Mouse (Mus musculus) lung, embryonic 14.5 days (tissue): Measurements from ENCODE around the gene Spag5. TPM values are rescaled to one million over a fixed set of nuclear protein-coding genes. Genes with fewer than 3 reads are reported as not detected.

Experiments
- ATAC-seq: fragments of 200-750 bp; cut with Nextera tagmentation; 2 replicates; pipeline ENCODE4 v1.8.0; 2017; ENCODE audit warnings: mild to moderate bottlenecking, moderate TSS enrichment, moderate library complexity; ENCODE audit not compliant: insufficient read depth
- DNase-seq: peaks from one replicate; pipeline ENCODE4 v3.0.0-alpha.2; 2015
- H3K27ac ChIP-seq: fragments of 300-500 bp; sonication (generic); 2 replicates; pipeline ENCODE4 v1.5.1; 2014; ENCODE audit warnings: low read depth, mild to moderate bottlenecking, moderate library complexity
- H3K27me3 ChIP-seq: fragments of 300-500 bp; sonication (generic); 2 replicates; pipeline ENCODE4 v1.6.1; 2014; ENCODE audit warnings: low read length, control low read depth; ENCODE audit not compliant: insufficient read depth
- H3K36me3 ChIP-seq: fragments of 300-500 bp; sonication (generic); 2 replicates; pipeline ENCODE4 v1.6.1; 2014; ENCODE audit warnings: control low read depth; ENCODE audit not compliant: insufficient read depth
- H3K4me1 ChIP-seq: fragments of 300-500 bp; sonication (generic); 2 replicates; pipeline ENCODE4 v1.6.1; 2014; ENCODE audit warnings: antibody characterized with exemption, control low read depth; ENCODE audit not compliant: insufficient read depth
- H3K4me2 ChIP-seq: fragments of 300-500 bp; sonication (generic); 2 replicates; pipeline ENCODE4 v1.6.1; 2014; ENCODE audit warnings: mild to moderate bottlenecking
- H3K4me3 ChIP-seq: fragments of 300-500 bp; sonication (generic); 2 replicates; pipeline ENCODE4 v1.5.1; 2014; ENCODE audit warnings: low read depth, low read length
- H3K9ac ChIP-seq: fragments of 300-500 bp; sonication (generic); 2 replicates; pipeline ENCODE4 v1.6.1; 2014
- H3K9me3 ChIP-seq: fragments of 300-500 bp; sonication (generic); 2 replicates; pipeline ENCODE4 v1.6.1; 2016; ENCODE audit warnings: low read depth, low read length, control low read depth
- CTCF ChIP-seq: IDR thresholded peaks from 2 replicates; pipeline ENCODE4 v1.5.1; 2016; ENCODE audit warnings: antibody characterized with exemption, low read depth
- WGBS: fragments of 180-500 bp; shearing (Covaris S2); extraction: QIAGEN DNeasy Blood & Tissue Kit; methylation state at CpG from one replicate; pipeline ENCODE4 v1.1.7; 2014; 5-methylcytosine and 5-hydroxymethylcytosine counted together
- polyA plus RNA-seq: library from polyadenylated mRNA; unstranded; fragments of >200 nt; fragmentation: Nextera tagmentation; extraction: Ambion mirVana; gene quantifications from 2 replicates; pipeline ENCODE4 v1.2.1, GENCODE M21; 2014

Gene Spag5
- polyA plus RNA-seq, 1 experiment from 2014 or later: 59.8 TPM

DNA sequence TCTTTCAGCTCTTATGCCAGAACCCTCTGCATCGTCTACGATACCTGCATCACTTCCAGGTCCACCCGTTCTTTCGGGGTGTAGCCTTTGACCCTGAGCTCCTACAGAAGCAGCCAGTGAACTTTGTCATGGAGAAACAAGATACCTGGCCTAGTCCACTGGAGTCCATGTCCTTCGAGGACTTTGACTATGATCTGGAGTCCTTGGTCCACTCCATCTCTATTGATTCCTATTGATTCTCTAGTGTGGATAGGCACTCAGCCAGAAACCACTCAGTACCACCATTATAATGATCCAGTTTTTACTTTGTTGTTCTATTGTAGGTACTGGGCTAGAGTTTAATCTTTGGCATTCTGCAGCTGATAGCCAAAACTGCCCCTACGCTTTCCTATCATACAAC, 6.7 kb upstream of the Spag5 start:
- H3K27me3 ChIP-seq: no peaks in the 10 kb centered on the region
- H3K4me2 ChIP-seq: no peak overlapping the region
- H3K4me3 ChIP-seq: no peak overlapping the region
- DNase-seq: no peak
- no peak for TF ChIP-seq CTCF
- H3K27ac ChIP-seq: no peak overlapping the region
- H3K9ac ChIP-seq: no peak overlapping the region
- no peaks in the 10 kb centered on the region for H3K9me3 ChIP-seq
- H3K36me3 ChIP-seq: peaks cover 33% of the 10 kb centered on the region
- 91% methylated on average over 6 of the region's 6 CpGs for WGBS
- no peak for ATAC-seq
- H3K4me1 ChIP-seq: no peaks in the 10 kb centered on the region

DNA sequence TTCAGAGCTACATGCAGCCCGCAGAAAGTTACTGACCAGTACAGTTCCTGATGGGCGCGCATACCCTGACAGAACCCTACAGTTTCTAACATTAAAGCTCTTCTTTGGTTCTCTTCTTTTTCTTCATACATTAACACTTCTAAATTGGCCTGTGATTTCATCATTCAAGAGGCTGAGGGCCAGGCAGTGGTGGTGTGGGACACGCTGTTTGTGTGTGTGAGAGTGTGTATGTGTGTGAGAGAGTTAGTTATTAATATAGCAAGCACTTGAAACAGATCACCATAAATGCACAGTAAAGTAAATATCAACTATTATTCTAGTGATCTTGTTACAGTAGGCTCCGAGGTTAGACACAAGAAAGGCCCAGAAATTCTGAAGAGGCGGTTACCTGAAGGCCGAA, 412 bp upstream of the Spag5 start:
- Histone ChIP-seq H3K36me3 (peaks cover 29% of the 10 kb centered on the region), H3K4me2 (peak overlapping the region; percentile 76), H3K27ac (peak overlapping the region; percentile 60; the same call in 1 of the 2 replicates), H3K4me1 (no peaks in the 10 kb centered on the region), H3K9me3 (no peaks in the 10 kb centered on the region), H3K27me3 (no peaks in the 10 kb centered on the region), H3K4me3 (peak overlapping the region; percentile 87), H3K9ac (peak overlapping the region; percentile 83)
- no peak for TF ChIP-seq CTCF
- WGBS: 61% methylated on average over 7 of the region's 7 CpGs
- ATAC-seq: peak; percentile 42
- no peak for DNase-seq

DNA sequence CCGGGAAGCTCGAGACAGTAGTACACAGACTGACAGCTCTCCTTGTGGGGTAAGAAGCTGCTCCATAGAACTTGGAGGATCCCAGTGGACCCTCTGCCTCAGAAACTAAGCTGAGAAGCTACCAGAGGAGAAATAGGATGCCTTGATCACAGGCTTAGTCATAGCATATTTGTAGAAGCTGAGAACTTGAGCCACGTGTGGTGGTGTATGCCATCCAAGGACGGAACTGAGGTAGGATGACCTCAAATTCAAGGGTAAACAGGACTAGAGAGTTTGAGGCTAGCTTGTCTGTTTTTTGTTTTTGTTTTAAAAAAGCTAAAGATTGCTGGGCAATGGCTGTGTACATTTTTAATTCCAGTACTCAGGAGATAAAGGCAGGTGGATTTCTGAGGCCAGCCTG, 3.9 kb downstream of the Spag5 start:
- no peak overlapping the region for H3K4me3 ChIP-seq
- no peaks in the 10 kb centered on the region for H3K27me3 ChIP-seq
- TF ChIP-seq CTCF: no peak
- no peak overlapping the region for H3K27ac ChIP-seq
- ATAC-seq (no peak), DNase-seq (no peak)
- 90% methylated on average over 4 of the region's 4 CpGs for WGBS
- no peak overlapping the region for H3K9ac ChIP-seq
- no peaks in the 10 kb centered on the region for H3K4me1 ChIP-seq
- H3K36me3 ChIP-seq: peaks cover 66% of the 10 kb centered on the region
- no peak overlapping the region for H3K4me2 ChIP-seq
- H3K9me3 ChIP-seq: no peaks in the 10 kb centered on the region

DNA sequence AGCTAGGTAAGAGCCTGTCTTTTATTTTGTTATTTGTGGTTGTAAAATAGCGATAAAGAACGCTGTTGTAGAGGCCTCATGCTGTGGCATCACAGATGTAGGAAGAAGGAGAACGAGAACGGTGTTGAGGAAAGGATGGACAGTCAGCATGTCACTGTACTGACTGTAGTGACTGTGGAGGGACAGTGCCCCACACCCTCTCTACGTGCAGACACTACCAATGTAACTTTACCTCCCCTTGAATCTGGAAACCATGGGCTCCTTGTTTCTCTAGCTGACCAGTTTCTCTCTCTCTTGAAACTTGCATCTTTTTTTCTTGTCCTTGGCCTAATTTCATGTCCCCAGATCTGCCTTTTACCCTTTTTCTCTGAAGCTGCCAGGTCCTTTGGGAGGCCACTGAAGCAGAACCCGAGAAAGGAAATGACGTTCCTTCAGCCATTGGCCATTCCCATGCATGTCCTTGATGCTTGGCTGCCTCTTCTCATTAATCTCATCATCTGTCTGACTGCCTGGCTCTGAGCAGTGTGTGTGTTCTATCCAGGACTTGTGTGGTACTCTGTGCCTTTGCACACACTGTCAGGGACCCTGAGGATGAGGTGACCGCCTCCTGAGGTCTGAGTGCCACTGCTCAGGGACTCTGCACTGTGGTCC, 9.7 kb downstream of the Spag5 start:
- Histone ChIP-seq H3K27ac (no peak overlapping the region), H3K9me3 (no peaks in the 10 kb centered on the region), H3K27me3 (no peaks in the 10 kb centered on the region), H3K4me1 (no peaks in the 10 kb centered on the region), H3K9ac (no peak overlapping the region), H3K4me3 (no peak overlapping the region), H3K36me3 (peaks cover 87% of the 10 kb centered on the region), H3K4me2 (no peak overlapping the region)
- DNase-seq (no peak), ATAC-seq (no peak)
- no peak for TF ChIP-seq CTCF
- WGBS: 86% methylated on average over 8 of the region's 8 CpGs

DNA sequence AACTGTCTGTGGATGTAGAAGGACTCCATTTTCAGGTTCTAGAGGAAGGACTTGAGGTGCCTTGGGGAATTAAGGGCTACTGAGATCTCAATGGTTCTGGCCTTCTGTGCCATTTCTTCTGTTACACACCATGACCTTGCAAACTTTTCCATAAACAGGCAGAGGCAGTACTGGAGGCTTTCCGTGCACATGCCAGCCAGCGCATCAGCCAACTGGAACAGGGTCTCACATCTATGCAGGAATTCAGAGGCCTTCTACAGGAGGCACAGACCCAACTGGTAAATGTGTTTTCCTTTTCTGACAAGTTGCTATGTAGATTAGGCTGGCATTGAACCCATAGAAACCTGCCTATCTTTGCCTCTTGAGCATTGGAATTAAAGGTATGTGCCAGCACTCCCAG, 12.3 kb downstream of the Spag5 start:
- no peak for TF ChIP-seq CTCF
- Histone ChIP-seq H3K36me3 (peaks cover 92% of the 10 kb centered on the region), H3K4me2 (no peak overlapping the region), H3K9ac (no peak overlapping the region), H3K9me3 (no peaks in the 10 kb centered on the region), H3K4me3 (no peak overlapping the region), H3K27ac (no peak overlapping the region), H3K4me1 (no peaks in the 10 kb centered on the region), H3K27me3 (no peaks in the 10 kb centered on the region)
- WGBS: 95% methylated on average over 2 of the region's 2 CpGs
- DNase-seq: no peak
- no peak for ATAC-seq

DNA sequence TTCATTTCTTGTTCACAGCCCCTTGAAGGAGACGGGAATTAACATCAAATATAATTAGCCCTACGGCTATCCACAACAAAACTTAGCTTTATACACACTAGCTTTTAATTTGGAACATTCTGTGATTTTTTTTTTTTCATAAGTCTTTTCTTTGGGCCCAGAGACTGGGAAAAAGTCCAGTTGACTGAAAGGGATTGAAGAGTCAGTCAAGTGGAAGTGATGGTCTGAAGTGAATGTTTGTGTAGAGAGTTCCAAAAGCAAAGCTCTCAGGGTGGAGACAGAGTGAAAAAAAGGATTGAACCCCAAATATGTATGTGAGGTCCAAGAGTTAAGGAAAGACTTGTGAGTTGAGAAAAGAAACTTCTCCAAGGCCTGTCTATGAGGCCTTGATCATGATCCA, 17.1 kb downstream of the Spag5 start:
- Histone ChIP-seq H3K27me3 (no peaks in the 10 kb centered on the region), H3K36me3 (peaks cover 93% of the 10 kb centered on the region), H3K4me1 (peaks cover 7% of the 10 kb centered on the region; the same call in 1 of the 2 replicates), H3K9me3 (no peaks in the 10 kb centered on the region), H3K4me3 (no peak overlapping the region), H3K9ac (no peak overlapping the region), H3K4me2 (no peak overlapping the region), H3K27ac (no peak overlapping the region)
- WGBS: 89% methylated on average over 2 of the region's 2 CpGs
- TF ChIP-seq CTCF: no peak
- no peak for DNase-seq
- ATAC-seq: no peak

DNA sequence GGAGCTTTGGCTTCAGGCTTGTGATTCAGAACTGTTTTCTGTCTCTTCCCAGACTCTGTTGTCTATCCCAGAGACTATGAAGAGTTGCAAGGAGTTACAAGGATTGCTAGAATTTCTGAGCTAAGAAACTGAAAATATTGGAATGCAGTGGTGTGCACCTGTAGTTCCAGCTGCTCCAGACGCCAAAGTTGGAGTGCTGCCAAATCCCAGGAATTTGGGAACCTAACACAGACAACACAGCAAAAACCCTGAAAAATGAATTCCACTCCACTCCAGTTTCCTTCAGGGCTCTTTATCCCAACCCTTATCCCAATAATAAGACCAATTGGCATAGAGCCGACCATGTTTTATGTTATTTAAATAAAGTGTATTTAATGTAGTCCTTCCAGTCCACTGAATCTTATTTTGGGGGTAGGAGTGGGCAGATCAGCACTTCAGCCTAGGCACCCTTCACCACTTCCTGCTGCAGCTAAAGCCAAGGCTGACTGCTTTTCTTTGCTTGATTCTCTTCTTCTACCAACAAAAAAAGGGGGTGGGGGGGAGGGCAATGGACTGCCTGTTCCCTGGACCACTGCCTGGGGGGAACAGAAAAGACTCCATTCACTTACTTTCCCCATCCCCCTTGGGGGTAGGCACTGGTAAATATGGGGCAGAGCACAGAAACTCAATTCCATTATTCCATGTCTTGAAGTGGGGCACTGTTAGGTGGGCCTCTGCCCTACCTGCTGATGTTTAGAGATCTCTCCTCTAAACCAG, 20.9 kb downstream of the Spag5 start:
- no peak overlapping the region for H3K4me3 ChIP-seq
- no peaks in the 10 kb centered on the region for H3K9me3 ChIP-seq
- WGBS: 35% methylated on average over 2 of the region's 2 CpGs
- peaks cover 55% of the 10 kb centered on the region for H3K36me3 ChIP-seq
- DNase-seq (peak; percentile 68), ATAC-seq (0 out of 2 replicates have a peak, but pooled peaks have one; percentile 6)
- no peak overlapping the region for H3K9ac ChIP-seq
- H3K27ac ChIP-seq: peak overlapping the region; percentile 43; the same call in 1 of the 2 replicates
- peak overlapping the region; percentile 42 for H3K4me2 ChIP-seq
- no peak for TF ChIP-seq CTCF
- no peaks in the 10 kb centered on the region for H3K27me3 ChIP-seq
- peaks cover 7% of the 10 kb centered on the region; the same call in 1 of the 2 replicates for H3K4me1 ChIP-seq
